Mouse (Mus musculus): ENCODE measurements around the gene Fbxl12.

- TF ChIP-seq CTCF (conservative IDR thresholded peaks at IDR 0.05; ENCODE audit: low read length): no peak
- no peak for TF ChIP-seq NANOG (IDR thresholded peaks at IDR 0.05; ENCODE audit: borderline replicate concordance, low read length)
Measured at GRCm38 (mm10) chr9:20680378-20680958, 35.9 kb upstream of the Fbxl12 start.

Measured in E14TG2a.4 (cell line).